Mouse (Mus musculus): ENCODE data around the gene Sgcd. TPM values are rescaled to one million over a fixed set of nuclear protein-coding genes. Genes with fewer than 3 reads are reported as not detected.
"Not testable (repeated sequence)": the region's sequence is repeated elsewhere in the genome, so short reads cannot be mapped to it uniquely, and the experiment has no call there.

Sgcd gene
- polyA plus RNA-seq, 1 experiment, result 0.07 TPM

DNA sequence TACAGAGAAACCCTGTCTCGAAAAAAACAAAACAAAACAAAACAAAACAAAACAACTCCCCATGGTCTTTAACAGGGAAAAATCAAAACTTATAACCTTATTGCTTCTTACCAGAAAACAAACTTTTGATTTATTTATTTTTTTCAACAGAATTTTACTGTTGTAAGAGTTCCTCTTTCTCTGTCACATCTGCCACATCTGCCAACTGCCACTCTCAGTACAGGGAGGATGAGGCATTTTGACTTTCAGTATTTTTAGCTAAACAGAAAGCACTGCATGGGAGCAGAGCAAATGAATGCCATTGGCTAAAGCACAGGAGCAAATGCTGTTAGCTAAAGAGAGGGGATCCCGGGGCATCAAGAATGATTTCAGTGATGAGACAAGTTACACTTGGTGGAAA lies 528.6 kb downstream of the Sgcd start:
- H3K4me3 ChIP-seq (ENCODE audit: control insufficient read depth, low read depth, low read length), result no peak overlapping the region
- H3K27me3 ChIP-seq (ENCODE audit: control insufficient read depth, insufficient read depth, low read length), result no peaks in the 10 kb centered on the region
- H3K4me1 ChIP-seq (ENCODE audit: control insufficient read depth, insufficient read depth, low read length), result no peaks in the 10 kb centered on the region
- H3K36me3 ChIP-seq (ENCODE audit: control insufficient read depth, insufficient read depth, low read length), result no peaks in the 10 kb centered on the region
- H3K27ac ChIP-seq (ENCODE audit: control insufficient read depth, insufficient read depth, low read depth, low read length), result no peak overlapping the region
- no peak for TF ChIP-seq POLR2A (IDR thresholded peaks at IDR 0.05; ENCODE audit: control insufficient read depth, low read depth, low read length)
- no peak for TF ChIP-seq CTCF (IDR thresholded peaks at IDR 0.05; ENCODE audit: control insufficient read depth, insufficient read depth, insufficient replicate concordance, low read depth, low read length)

DNA sequence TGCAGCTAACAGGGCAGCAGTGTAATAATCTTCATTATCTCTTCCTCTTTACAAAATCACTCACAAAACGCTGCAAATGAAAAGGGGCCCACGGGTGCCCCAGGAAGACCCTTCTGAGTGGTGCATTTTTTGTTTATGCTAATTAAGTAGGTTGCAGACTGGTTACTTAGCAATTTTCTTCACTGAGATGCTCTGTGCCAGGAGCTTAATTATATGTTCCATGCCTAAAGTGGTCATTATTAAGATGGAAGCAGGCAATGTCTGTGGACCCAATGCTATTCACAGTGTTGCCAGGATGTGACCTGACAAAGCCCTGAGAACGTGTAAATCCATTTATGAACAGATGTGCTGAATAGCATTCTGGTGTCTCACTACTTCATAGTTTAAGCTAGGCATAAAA lies 529.6 kb downstream of the Sgcd start:
- Histone ChIP-seq H3K27me3 (ENCODE audit: control insufficient read depth, insufficient read depth, low read length) (no peaks in the 10 kb centered on the region), H3K4me3 (ENCODE audit: control insufficient read depth, low read depth, low read length) (no peak overlapping the region), H3K4me1 (ENCODE audit: control insufficient read depth, insufficient read depth, low read length) (no peaks in the 10 kb centered on the region), H3K36me3 (ENCODE audit: control insufficient read depth, insufficient read depth, low read length) (no peaks in the 10 kb centered on the region), H3K27ac (ENCODE audit: control insufficient read depth, insufficient read depth, low read depth, low read length) (no peak overlapping the region)
- TF ChIP-seq CTCF (IDR thresholded peaks at IDR 0.05; ENCODE audit: control insufficient read depth, insufficient read depth, insufficient replicate concordance, low read depth, low read length) (no peak), POLR2A (IDR thresholded peaks at IDR 0.05; ENCODE audit: control insufficient read depth, low read depth, low read length) (no peak)

DNA sequence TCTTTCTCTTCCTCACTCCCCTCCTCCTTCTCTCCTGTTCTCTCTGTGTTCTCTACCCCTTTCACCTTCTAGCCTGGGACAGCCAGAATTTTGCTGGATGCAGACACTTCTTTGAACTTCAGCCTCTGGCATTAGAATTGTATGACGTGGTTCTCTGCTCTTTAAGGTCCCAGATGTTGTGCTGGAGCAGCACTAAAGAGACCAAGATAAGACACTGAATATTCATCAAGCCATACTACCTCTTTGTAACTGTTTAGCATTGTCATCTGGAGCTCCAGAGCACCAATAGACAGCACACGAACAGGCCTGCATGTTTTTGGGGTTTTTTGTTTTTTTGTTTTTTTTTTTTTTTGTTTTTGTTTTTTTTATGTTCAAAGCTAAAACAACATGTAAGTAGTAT lies 541.0 kb downstream of the Sgcd start:
- TF ChIP-seq POLR2A (IDR thresholded peaks at IDR 0.05; ENCODE audit: control insufficient read depth, low read depth, low read length) (no peak), CTCF (IDR thresholded peaks at IDR 0.05; ENCODE audit: control insufficient read depth, insufficient read depth, insufficient replicate concordance, low read depth, low read length) (no peak)
- Histone ChIP-seq H3K27me3 (ENCODE audit: control insufficient read depth, insufficient read depth, low read length) (no peaks in the 10 kb centered on the region), H3K4me3 (ENCODE audit: control insufficient read depth, low read depth, low read length) (no peak overlapping the region)

DNA sequence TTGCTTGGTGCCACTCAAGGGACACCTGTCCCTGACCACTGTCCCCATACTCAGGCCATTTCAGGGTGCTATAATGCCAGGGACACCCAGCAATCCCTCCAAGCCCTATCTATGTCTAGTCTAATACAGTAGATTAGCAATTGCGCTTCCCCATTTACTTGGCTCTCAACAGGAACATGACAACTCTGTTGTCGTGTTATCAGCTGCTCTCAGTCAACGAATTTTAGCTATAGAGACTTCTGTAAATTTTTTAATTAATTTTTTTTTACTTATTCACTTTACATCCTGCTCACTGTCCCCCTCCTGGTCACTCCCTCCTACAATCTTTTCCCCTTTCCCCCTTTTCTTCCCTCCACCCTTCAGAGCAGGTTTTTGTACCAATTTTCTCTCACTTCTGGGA lies 542.4 kb downstream of the Sgcd start:
- Histone ChIP-seq H3K4me3 (ENCODE audit: control insufficient read depth, low read depth, low read length) (no peak overlapping the region), H3K4me1 (ENCODE audit: control insufficient read depth, insufficient read depth, low read length) (no peaks in the 10 kb centered on the region)
- no peak for TF ChIP-seq CTCF (IDR thresholded peaks at IDR 0.05; ENCODE audit: control insufficient read depth, insufficient read depth, insufficient replicate concordance, low read depth, low read length)
- no peak for TF ChIP-seq POLR2A (IDR thresholded peaks at IDR 0.05; ENCODE audit: control insufficient read depth, low read depth, low read length)

More for the DNA sequence above, 541.0 kb downstream of the Sgcd start:
- H3K4me1 ChIP-seq (ENCODE audit: control insufficient read depth, insufficient read depth, low read length), result no peaks in the 10 kb centered on the region
- no peaks in the 10 kb centered on the region for H3K36me3 ChIP-seq (ENCODE audit: control insufficient read depth, insufficient read depth, low read length)
- H3K27ac ChIP-seq (ENCODE audit: control insufficient read depth, insufficient read depth, low read depth, low read length), result no peak overlapping the region

DNA sequence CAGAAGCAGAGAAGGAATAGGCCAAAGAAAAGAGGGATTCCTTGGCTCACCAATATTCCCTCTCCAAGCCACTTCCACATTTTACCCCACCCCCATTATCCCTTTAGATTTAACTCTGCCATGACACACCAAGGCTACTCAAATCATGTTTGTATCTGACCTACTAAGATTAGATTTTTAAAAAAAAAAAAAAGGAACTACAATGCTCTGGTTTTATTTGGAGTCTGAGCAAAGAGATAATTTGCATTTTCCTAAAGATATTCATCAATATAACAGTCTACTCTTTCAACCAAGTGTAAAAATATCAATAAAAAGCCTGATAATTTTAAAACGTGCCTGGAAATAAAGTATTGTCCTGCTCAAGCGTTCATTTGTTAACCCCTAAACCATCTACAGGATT lies 543.1 kb downstream of the Sgcd start:
- no peak for TF ChIP-seq POLR2A (IDR thresholded peaks at IDR 0.05; ENCODE audit: control insufficient read depth, low read depth, low read length)
- no peak for TF ChIP-seq CTCF (IDR thresholded peaks at IDR 0.05; ENCODE audit: control insufficient read depth, insufficient read depth, insufficient replicate concordance, low read depth, low read length)
- Histone ChIP-seq H3K27ac (ENCODE audit: control insufficient read depth, insufficient read depth, low read depth, low read length) (no peak overlapping the region), H3K27me3 (ENCODE audit: control insufficient read depth, insufficient read depth, low read length) (no peaks in the 10 kb centered on the region), H3K4me3 (ENCODE audit: control insufficient read depth, low read depth, low read length) (no peak overlapping the region), H3K4me1 (ENCODE audit: control insufficient read depth, insufficient read depth, low read length) (no peaks in the 10 kb centered on the region), H3K36me3 (ENCODE audit: control insufficient read depth, insufficient read depth, low read length) (no peaks in the 10 kb centered on the region)

More for the DNA sequence above, 542.4 kb downstream of the Sgcd start:
- H3K27ac ChIP-seq (ENCODE audit: control insufficient read depth, insufficient read depth, low read depth, low read length), result no peak overlapping the region
- H3K27me3 ChIP-seq (ENCODE audit: control insufficient read depth, insufficient read depth, low read length), result no peaks in the 10 kb centered on the region
- H3K36me3 ChIP-seq (ENCODE audit: control insufficient read depth, insufficient read depth, low read length), result no peaks in the 10 kb centered on the region

DNA sequence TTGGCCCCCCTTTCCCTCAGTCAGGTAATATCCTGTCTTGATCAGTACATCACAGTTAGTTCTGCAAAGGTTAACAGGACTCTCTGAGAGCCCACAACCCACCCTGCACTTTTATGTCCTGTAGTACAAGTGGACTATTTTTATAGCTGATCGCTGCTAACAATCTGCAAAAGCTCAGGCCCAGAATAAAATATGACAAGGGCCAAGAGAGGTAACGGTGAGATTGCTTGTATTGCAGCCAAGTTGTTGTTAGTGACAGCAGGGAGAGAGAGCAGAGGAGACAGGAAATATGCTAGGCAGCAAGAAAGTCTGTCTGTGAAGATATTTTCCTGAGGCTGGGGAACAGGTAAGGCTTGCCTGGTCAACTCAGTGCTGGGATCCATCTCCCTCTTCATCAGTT lies 546.5 kb downstream of the Sgcd start:
- H3K36me3 ChIP-seq (ENCODE audit: control insufficient read depth, insufficient read depth, low read length), result no peaks in the 10 kb centered on the region
- H3K27ac ChIP-seq (ENCODE audit: control insufficient read depth, insufficient read depth, low read depth, low read length), result no peak overlapping the region
- no peak overlapping the region for H3K4me3 ChIP-seq (ENCODE audit: control insufficient read depth, low read depth, low read length)
- H3K27me3 ChIP-seq (ENCODE audit: control insufficient read depth, insufficient read depth, low read length), result no peaks in the 10 kb centered on the region
- TF ChIP-seq CTCF (IDR thresholded peaks at IDR 0.05; ENCODE audit: control insufficient read depth, insufficient read depth, insufficient replicate concordance, low read depth, low read length) (no peak), POLR2A (IDR thresholded peaks at IDR 0.05; ENCODE audit: control insufficient read depth, low read depth, low read length) (no peak)
- no peaks in the 10 kb centered on the region for H3K4me1 ChIP-seq (ENCODE audit: control insufficient read depth, insufficient read depth, low read length)

DNA sequence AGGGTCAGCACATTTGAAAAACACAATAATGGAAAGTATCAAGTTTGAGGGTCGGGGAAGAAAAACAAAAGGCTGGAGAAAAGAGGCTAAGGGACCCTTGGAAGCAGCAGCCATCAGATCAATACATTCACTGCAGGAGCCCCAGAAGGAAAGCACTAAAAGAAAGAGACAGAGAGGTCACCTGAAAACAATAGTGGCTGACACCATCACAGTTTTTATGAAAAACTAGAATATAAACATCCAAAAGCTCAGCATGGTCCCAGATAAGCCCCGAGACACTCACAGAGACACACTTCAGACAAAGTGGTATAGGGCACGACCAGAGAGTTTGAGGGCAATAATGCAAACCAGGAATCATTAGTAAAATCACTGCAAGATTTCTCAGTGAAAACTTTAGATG lies 589.2 kb downstream of the Sgcd start:
- Histone ChIP-seq H3K27ac (ENCODE audit: control insufficient read depth, insufficient read depth, low read depth, low read length) (no peak overlapping the region), H3K36me3 (ENCODE audit: control insufficient read depth, insufficient read depth, low read length) (no peaks in the 10 kb centered on the region), H3K27me3 (ENCODE audit: control insufficient read depth, insufficient read depth, low read length) (no peaks in the 10 kb centered on the region), H3K4me3 (ENCODE audit: control insufficient read depth, low read depth, low read length) (no peak overlapping the region), H3K4me1 (ENCODE audit: control insufficient read depth, insufficient read depth, low read length) (no peaks in the 10 kb centered on the region)
- TF ChIP-seq POLR2A (IDR thresholded peaks at IDR 0.05; ENCODE audit: control insufficient read depth, low read depth, low read length), result no peak
- no peak for TF ChIP-seq CTCF (IDR thresholded peaks at IDR 0.05; ENCODE audit: control insufficient read depth, insufficient read depth, insufficient replicate concordance, low read depth, low read length)

DNA sequence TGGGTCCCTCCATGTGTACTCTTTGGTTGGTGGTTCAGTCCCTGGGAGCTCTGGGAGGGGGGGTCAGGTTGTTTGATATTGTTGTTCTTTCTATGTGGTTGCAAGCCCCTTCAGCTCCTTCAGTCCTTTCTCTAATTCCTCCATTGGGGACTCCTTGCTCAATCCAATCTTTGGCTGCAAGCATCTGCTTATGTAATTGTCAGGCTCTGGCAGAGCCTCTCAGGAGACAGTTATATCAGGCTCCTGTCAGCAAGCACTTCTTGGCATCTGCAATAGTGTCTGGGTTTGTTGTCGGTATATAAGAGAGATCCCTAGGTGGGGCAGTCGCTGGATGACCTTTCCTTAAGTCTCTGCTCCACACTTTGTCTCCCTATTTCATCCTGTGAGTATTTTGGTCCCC lies 598.0 kb downstream of the Sgcd start:
- not testable (repeated sequence) for H3K27ac ChIP-seq (ENCODE audit: control insufficient read depth, insufficient read depth, low read depth, low read length); H3K27me3 ChIP-seq (ENCODE audit: control insufficient read depth, insufficient read depth, low read length); H3K4me1 ChIP-seq (ENCODE audit: control insufficient read depth, insufficient read depth, low read length); H3K36me3 ChIP-seq (ENCODE audit: control insufficient read depth, insufficient read depth, low read length); H3K4me3 ChIP-seq (ENCODE audit: control insufficient read depth, low read depth, low read length)

Measured in testis, adult 2 months (tissue).